Mouse (Mus musculus) embryo, embryonic 10 days (tissue): ENCODE measurements around the gene Mgea5.

Source experiments
- DNase-seq: peaks from one replicate; pipeline ENCODE4 v3.0.0-alpha.2; 2015; ENCODE audit warnings: low spot score

The Mgea5 gene

DNA sequence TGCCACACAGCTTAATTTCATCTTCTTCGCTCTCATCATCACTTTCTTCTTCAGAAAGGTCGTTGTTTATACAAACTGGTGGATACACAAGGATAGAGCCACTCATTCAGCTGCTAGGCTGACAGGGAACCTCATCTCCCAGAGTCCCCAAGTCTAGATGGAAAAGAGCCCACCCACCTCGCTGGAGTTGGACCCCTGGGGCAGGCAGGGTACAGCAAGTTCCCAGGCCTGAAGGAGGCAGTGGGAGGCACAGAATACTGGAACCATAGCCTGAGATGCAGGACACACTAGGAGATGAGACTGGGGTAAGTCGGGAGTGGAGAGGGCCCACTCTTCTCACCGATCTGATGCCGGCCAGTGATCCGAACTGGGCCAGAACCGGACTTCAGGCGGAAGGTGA lies 35.4 kb downstream of the Mgea5 start:
- no peak for DNase-seq

DNA sequence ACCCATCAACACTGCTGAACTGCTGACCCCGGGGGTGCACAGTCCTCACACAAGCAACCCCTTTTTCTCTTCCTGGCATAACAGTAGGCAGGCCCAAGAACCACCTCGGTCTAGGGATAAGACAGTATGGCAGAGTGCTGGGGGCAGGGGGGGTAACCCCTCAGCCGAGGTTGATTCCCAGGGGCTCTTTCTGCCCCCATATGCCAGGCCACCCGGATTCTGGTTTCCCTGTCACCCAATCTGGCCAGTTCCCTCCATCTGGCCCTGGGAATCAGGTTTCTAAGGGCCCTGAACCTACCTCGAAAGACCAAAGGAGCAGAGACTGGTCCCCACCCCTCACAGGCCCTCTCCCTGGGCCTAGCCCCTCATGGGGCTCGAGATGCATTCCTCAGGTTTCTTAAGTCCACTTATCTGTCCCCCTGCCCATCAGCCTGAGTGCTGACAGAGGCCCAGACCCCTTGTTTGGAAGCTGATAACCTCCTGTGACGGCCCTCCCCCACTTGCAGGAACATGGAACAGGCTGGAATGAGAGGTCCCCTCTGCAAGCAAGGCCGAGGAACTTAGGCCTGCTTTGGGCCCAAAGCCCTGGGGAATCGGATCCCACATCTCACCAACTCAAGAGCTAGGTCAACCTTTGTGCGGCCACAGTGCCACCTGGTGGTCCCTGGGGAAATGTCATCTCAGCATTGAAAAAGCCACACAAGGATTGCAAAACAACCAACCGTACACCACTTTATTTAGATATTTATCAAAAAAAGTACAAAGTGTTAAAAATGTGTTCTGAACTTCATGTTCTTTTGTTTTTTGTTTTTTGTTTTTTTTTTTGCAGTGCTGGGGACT lies 36.4 kb downstream of the Mgea5 start:
- peak; percentile 93 for DNase-seq

DNA sequence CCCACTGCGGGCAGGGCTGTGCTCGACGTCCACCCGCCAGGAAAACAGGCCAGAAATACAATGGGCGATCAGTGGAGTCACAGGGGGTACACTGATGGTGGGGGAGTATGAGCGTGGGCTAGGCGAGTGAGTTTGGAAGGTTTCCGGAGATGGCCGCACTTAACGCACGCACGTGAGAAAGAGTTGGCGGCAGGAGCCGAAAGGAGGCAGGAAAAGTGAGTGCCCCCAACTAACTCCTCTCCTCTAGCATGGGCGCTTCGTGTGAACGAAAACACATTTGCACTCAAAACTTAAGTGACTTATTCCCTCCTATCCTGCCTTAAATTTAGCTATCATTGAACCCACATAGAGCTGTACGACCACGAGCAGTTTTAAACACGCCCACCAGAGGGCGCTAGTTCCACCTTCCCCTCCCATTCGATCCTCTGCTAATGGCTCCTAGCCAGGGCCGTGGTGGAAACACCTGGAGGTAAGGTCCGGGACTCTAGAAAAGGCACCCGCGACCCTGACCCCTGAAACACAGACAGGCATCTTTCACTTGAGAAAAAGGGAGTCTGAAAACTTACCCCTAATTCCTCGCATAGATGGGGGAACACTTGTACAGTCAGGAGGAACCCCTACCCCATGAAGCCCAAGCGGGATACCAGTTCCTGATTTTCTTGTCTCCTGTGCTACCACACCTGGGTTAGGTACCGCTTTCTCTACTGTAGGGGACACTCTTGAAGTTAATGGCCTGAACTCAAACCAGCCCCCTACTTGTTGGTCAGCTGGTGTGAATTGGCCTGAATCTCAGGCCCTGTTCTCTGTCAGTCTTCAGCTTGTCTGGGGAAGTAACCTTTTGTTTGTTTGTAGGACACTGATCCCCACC lies 37.2 kb downstream of the Mgea5 start:
- DNase-seq: peak; percentile 84

DNA sequence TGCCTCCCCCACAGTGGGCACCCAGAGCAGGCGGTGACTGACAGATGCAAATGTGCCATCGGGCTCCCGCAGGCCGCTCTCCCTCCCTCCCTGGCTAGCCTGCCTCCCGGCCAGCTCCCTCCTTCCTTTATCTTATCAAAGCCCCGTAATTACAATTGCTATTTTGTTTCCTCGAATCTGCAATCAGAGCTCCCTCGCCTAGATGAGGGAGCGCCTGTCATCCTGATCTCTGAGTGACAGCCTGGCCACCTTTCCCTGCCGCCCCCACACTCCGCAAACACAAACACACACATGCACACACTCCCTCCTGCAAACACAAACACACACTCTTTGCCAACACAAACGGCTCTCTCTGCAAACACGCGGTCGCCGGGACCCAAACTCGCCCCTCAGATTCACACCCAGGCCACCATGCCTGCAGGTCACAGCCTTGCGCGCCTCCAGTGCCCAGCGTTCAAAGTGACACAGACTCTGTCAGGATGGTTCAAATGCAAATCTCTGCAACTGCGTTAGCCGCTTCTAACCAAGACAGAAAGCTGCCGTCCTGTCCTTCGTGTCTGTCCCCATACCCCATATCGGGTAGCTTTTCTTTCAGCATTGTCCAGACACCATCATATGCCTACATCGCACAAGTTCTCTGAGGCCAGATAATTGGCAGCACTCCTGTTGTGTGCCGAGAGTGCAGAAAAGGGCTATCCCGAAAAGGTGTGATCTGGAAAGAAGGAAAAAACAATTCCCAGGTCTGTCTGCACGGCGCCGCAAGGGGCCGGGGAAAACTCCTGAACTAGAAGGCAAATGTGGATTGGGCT lies 38.1 kb downstream of the Mgea5 start:
- peak; percentile 53 for DNase-seq

DNA sequence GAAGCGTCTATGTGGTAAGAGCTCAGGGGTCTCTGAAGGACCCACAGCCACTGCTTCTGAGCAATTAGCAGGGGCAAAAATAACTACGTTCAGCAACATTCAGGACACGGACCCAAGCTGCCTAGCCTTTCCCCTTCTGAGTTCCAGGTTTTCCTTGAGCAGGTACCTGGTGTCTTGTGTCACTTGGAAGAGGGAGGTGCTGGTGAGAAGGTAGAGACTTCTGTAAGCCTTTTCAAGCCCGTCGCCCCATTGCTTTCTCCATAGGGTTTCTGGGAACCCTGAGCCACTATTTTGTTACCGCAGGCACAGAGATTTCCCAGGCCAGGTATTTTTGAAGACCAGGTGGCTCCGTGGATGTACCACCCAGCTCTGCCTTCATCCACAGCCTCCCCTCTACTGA lies 40.0 kb downstream of the Mgea5 start:
- DNase-seq: no peak

DNA sequence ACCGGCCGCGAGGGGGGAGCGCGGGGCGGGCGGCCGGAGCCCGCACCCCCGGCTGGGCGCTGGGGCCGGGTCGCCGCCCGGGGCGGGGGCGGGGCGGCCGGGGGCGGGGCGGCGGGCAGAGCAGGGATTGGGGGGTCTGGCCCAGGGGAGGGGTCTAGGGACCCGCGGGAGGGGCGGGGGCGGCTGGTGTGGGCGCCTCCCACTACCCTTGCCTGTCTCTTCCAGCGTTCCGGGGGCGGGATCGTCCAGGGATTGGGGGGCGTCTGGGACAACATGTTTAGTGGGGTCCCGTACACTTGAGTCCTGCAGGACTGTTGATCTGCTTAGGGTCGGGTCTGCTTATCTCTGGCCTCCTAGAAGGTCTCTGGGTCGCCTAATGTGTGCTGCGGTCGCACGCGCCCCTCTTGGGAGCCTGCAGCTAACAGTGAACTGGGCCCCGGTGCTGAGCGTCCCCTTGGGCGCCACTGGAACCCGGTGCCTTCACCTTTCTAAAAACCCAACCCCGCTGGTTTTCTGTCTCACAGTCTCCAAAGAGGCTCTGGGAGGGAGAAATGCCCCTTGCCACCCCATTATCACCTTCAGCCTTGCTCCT lies 40.6 kb downstream of the Mgea5 start:
- no peak for DNase-seq

DNA sequence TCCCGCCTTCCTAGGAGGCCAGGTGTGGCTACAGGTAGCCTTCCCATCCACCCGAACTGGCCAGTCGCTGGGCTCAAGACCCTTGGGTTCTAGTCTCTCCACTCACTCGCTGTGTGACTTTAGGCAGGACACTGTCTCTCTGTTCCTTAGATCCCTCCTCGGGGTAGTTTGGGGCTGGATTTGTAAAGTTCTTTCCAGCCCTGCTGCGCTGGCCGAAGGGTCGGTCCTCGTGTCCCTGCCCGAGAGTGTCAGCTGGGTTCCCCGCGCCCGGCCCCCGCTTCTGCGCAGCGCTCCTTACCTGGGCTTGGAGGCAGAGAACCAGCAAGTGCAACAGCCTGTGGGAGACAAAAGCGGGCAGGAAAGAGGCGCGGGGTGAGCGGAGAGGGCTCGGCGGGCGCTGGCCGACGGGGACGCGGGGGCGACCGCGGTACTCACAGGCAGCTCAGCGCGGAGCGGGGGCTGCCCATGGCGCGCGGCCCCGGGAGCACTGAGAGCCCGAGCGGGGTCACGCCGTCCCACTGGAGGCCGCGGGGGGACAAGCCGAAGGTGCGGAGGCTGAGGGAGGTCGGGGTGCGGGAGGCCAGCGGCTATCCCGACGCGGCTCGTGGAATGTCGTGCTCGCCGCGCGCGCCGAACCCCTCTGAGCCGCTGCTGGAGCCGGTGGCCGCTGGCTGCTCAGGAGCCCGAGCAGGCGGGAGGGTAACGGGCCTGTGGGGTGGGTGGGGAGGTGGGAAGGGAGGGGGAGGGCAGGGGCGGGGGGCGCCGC lies 41.2 kb downstream of the Mgea5 start, which contains the start of gene Fgf8:
TSS of gene Fgf8 (minus strand) at position 698 of the 766 bp plus-strand sequence.
- DNase-seq: peak; percentile 48

DNA sequence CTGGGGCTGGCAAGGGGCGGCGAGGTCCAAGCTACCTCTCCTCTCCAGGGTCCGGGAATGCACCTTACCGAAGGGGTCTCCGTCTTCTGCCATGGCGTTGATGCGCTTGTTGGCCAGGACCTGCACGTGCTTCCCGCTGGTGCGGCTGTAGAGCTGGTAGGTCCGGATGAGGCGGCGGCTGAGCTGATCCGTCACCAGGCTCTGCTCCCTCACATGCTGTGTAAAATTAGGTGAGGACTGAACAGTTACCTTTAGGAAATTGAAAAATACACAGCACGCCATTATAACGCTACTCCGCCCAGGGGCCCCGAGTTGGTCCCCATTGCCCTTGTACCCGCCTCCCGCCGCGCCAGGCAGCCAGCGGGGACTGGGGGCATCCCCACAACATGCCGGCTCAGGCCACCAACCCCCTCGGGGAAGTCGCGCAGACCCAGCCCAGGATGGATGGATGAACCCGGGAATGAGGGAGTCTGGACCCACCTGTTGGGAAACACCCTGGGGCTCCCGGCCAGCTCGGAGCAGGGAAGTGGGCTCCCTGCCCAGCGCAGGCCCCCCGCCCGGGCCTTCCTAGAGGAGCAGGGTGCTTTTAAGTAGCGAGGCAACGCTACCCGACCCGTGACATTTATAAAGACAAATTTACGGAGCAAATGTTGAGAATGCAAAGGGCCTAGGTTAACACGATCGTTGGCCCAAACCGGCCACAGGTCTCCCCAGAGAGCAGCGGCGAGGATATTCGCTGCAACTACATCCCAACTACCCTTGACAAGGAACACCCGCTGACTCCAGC lies 42.0 kb downstream of the Mgea5 start:
- DNase-seq: no peak

DNA sequence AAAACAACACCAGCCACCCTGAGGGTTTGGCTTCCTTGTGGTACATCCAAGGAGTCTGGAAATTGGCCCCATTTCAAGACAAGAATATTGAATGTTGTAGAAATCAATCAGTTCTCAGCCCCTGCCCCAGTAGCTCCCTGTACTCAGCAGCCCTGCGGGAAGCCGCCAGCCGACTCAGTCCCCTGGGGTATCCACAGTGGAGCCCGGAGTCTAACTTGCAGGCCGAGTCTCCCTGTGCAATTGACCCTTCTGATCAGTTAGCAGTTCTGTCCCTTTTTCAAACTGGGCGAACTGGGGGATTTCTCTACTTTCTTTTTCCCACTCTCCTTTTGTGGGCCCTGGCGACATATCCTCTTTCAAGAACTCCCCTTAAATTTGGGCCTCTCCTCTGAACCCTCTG lies 42.8 kb downstream of the Mgea5 start:
- DNase-seq: no peak

DNA sequence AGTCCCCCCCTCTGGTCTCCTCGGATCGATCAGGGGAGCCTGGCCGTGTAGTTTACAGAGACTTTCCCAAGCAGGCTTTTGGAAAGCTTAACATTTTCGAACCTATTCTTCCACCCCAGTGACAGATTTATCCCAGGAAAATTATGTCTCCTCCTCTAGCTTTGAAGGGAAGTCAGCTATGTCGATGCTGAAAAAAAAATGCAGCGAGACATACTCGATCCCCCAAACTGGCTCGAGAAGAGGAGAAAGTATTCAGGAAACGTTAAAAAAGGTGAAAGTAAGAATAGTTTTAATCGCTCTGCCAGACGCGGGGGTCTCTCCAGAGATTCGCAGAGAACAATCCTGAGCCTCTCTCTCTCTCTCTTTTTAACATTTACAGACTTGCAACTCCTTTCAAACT lies 43.4 kb downstream of the Mgea5 start:
- DNase-seq: no peak

DNA sequence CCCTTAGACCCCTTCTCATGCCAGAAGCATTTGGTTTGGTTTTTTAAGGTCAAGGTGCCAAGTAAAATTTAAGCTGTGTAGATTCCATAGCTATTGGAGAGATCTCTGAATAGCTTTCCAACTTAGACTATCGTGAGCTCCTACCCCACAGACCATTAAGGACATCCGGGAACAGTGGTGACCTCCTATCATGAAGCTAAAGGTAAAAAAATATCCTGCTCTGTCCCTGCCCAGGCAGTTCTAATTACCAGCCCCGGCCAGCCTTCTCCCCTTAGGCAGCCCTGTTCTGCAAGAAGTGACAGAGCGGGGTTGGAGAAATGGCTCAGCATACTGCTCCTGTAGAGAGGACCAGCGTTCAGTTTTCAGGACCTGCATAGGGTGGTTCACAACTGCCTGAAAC lies 45.1 kb downstream of the Mgea5 start:
- no peak for DNase-seq

DNA sequence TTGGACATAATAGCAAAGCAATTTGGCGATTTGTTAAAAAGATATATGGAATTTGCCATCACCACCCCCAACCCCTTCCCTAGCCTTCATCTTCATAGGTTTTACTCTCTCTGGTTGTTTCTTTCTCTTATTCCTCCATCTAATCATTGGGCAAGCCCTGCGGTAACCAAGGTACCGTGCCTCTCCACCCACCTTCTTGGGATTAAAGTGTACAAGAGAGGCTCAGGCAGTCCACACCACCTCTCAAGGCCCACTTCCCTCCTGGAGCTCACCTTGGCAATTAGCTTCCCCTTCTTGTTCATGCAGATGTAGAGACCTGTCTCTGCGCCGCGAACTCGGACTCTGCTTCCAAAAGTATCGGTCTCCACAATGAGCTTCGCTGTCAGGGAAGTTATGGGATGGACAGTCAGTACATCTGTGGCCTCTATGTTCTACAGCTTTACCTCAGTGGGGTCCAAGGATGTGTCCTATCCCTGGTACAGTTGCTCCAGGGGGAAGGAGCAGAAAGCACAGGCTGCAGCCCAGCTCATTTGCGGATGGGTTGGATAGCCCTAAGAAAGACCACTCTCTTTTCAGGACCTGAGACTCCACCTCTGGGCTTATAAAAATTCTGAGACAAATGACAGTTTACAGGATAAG lies 45.7 kb downstream of the Mgea5 start:
- no peak for DNase-seq

DNA sequence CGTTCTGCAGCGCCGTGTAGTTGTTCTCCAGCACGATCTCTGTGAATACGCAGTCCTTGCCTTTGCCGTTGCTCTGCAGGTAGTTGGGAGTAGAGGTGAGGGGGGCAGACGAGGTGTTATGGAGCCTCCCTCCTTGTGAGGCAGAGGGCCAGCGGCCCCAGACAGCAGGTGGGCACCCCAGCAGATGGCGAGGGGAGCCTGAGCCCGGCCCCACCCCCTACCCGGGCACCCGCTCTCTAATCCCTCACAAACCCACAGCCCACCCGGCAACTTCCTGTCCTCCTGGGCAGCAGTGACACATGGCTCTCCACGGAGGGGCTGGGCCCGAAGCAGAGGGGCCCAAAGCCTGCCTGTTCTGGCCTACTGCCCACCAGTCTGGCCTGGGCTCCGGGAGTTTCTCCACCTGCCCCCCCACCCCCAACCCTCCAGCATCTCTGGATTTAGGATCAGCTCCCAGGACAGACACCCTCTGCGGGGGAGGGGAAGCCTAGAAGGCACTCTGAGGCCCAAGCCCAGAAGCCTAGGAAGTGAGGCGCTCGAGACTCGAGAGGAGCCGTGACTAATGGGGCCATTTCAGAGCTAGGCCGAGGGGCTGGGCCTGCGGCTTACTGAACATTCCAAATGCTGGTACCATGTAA lies 46.3 kb downstream of the Mgea5 start:
- peak; percentile 64 for DNase-seq

DNA sequence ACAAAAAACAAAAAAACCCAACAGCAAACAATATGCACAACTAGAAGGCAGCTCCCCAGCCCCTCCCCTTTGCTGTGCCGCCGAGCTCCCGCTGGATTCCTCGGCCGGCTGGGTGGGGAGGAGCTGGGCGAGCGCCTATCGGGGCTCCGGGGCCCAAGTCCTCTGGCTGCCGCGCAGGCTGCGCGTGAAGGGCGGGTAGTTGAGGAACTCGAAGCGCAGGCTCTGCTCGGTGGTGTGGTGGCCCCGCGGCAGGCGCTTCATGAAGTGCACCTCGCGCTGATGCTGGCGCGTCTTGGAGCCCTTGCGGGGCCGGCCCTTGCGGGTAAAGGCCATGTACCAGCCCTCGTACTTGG lies 46.8 kb downstream of the Mgea5 start:
- DNase-seq: peak; percentile 68

DNA sequence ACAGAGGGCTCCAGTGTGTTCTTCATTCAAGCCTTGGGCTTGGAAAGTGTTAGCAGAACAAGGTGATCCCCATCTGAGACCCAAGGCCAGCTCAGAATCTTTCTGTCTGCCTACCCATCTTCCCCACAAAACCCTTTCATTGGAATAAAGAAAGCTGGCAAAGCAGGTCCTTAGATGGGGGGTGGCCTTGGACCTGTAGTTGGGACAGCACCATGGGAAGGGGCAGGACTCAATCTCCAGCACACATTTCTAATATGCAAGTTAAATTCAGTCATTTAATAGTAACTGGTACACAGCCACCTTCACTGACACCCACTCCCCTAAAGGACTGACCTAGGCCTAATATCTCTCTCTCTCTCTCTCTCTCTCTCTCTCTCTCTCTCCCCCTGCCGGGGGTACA lies 47.4 kb downstream of the Mgea5 start:
- DNase-seq: no peak

DNA sequence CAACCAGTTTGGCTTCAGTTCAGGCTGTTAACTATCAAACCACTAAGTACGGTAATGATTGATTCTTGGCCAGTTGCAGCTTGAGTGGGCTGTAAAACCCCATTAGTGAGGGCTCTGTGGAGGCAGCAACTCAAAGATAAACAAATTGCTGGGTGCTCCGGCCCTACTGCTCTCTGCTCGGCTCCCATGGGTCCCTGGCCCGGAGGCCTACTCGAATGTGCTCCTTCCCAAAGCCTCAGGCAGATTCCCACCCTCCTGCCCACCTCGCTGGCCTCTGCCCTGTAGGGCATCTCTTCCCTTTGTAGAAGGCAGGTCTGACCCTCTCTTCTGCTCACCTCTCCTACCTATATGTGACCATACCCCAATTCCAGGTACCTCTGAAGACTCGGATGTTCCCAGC lies 48.9 kb downstream of the Mgea5 start:
- DNase-seq: no peak

DNA sequence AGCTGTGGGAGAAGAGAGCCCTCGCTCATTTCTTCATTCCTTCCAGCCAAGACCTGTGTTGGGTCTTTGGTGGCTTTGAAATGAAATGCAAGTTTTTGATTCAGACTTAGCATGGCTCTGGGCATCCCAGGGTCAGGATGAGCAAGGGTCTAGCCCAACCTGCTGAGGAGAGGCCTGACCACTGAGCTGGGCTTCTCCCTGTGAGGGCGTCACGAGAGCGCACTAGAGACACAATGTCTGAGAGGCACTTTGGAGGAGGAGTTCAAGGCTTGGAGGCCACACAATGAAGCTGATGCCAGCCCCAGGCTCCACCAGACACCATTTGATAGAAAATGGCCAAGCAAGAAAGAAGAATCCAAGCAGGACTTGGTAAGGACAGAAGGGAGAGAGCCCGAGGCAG lies 49.4 kb downstream of the Mgea5 start:
- no peak for DNase-seq

DNA sequence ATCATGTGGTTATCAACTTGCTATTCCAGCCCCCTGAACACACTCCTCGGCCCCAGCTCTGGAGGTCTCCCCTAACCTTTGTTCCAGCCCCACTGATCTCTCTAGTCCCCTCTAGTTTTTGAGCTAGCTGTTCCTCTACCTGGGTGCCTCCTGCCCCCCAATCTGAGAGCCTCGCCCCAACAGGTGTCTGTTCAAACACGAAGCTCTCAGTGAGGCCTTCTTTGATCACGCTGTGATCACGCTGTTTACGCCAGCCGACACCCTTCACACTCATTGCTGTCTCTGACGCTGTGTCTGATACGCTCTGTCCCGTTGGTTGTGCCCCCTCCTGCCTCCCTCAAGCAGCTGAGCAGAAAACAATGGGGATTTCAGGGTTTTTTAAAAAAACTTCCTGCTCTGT lies 50.1 kb downstream of the Mgea5 start:
- DNase-seq: no peak

DNA sequence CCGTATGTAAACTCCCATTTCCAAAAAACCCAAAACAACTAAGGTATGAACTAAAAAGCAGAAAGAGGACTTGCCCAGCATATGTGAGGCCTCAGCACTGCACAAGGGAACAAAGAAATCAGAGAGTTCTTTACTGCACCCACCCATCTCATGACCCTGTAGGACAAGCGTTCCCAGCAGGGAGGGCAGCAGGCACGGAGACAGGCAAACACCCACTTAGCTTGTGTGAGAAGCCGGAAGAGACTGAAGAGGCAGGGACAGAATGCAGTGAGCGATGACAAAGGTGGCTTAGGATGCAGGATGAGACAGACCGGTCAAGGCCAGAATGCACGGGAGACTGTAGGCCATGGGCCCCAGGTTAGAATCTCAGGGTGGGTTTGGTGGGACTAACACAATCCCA lies 52.0 kb downstream of the Mgea5 start:
- DNase-seq: no peak
